Mouse (Mus musculus) limb, embryonic 15.5 days (tissue): ENCODE measurements around the gene Gfap. TPM values are rescaled to one million over a fixed set of nuclear protein-coding genes. Genes with fewer than 3 reads are reported as not detected.

Experiments used
- ATAC-seq: fragments of 200-750 bp; cut with Nextera tagmentation; 2 replicates; pipeline ENCODE4 v1.8.0; 2017; ENCODE audit warnings: low read depth, moderate TSS enrichment; ENCODE audit not compliant: insufficient number of reproducible peaks, low FRiP score, low TSS enrichment
- H3K27ac ChIP-seq: fragments of 300-500 bp; sonication (generic); 2 replicates; pipeline ENCODE4 v1.5.1; 2015; ENCODE audit warnings: moderate library complexity, mild to moderate bottlenecking, inconsistent platforms
- H3K27me3 ChIP-seq: fragments of 300-500 bp; sonication (generic); 2 replicates; pipeline ENCODE4 v1.6.1; 2015; ENCODE audit warnings: inconsistent platforms
- H3K36me3 ChIP-seq: fragments of 300-500 bp; sonication (generic); 2 replicates; pipeline ENCODE4 v1.6.1; 2015; ENCODE audit warnings: inconsistent platforms
- H3K4me1 ChIP-seq: fragments of 300-500 bp; sonication (generic); 2 replicates; pipeline ENCODE4 v1.6.1; 2015; ENCODE audit warnings: inconsistent platforms
- H3K4me2 ChIP-seq: fragments of 300-500 bp; sonication (generic); 2 replicates; pipeline ENCODE4 v1.6.1; 2015; ENCODE audit warnings: mild to moderate bottlenecking, inconsistent platforms
- H3K4me3 ChIP-seq: fragments of 300-500 bp; sonication (generic); 2 replicates; pipeline ENCODE4 v1.5.1; 2015; ENCODE audit warnings: mild to moderate bottlenecking, inconsistent platforms
- H3K9ac ChIP-seq: fragments of 300-500 bp; sonication (generic); 2 replicates; pipeline ENCODE4 v1.6.1; 2015; ENCODE audit warnings: inconsistent platforms
- H3K9me3 ChIP-seq: fragments of 300-500 bp; sonication (generic); 2 replicates; pipeline ENCODE4 v1.6.1; 2016; ENCODE audit warnings: inconsistent platforms
- WGBS: fragments of 180-500 bp; shearing (Covaris S2); methylation state at CpG from one replicate; pipeline ENCODE4 v1.1.7; 2015; 5-methylcytosine and 5-hydroxymethylcytosine counted together
- polyA plus RNA-seq: library from polyadenylated mRNA; unstranded; fragments of >200 nt; fragmentation: Nextera tagmentation; extraction: Ambion mirVana; gene quantifications from 2 replicates; pipeline ENCODE4 v1.2.1, GENCODE M21; 2015

Gene Gfap
- polyA plus RNA-seq, 1 experiment from 2014 or later = 0.28 TPM

DNA sequence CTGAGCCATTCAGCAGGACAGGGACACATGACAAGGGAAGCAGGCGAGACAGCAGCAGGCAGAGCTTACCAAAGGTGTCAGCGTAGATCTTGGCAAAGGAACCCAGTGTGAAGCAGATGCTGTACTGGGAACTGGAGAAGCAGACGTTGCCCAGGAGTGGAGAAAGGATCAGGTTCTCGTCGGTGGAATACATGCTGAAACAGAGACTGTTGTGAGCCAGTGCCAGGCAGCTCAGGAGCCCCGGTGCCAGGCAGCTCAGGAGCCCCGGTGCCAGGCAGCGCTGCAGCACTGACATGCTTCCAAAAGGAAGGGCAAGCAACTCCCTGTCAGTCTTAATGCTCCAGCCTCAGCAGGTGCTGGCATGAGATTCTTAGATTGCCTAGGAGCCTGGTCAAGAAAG lies 40.8 kb downstream of the Gfap start:
- Histone ChIP-seq H3K36me3 (peaks cover 86% of the 10 kb centered on the region), H3K4me1 (no peaks in the 10 kb centered on the region), H3K27ac (no peak overlapping the region), H3K9ac (no peak overlapping the region), H3K4me3 (no peak overlapping the region), H3K9me3 (no peaks in the 10 kb centered on the region), H3K27me3 (no peaks in the 10 kb centered on the region), H3K4me2 (no peak overlapping the region)
- ATAC-seq = no peak
- WGBS = 86% methylated on average over 8 of the region's 8 CpGs

DNA sequence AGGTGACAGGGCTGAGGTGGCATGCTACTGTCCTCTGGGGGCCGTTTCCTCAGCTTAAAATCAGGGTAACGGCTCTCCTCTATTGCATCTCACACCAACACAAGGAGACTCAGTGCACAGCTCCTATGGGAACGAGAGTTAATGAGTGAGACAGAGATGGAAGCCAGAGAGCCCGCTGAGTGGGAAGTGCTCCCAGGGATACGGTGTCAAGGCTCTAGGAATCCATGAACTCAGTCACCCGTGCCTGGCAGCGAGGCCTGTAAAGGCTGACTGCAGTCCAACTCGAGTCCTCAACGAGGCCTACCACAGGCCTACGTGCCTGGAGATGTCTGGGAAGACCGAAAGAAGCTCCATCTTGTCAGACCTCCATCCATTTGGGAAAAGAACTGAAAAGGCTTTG lies 41.8 kb downstream of the Gfap start:
- no peak for ATAC-seq
- Histone ChIP-seq H3K9ac (no peak overlapping the region), H3K36me3 (peaks cover 89% of the 10 kb centered on the region), H3K27ac (no peak overlapping the region), H3K27me3 (no peaks in the 10 kb centered on the region), H3K4me3 (no peak overlapping the region), H3K9me3 (no peaks in the 10 kb centered on the region), H3K4me1 (no peaks in the 10 kb centered on the region), H3K4me2 (no peak overlapping the region)
- 86% methylated on average over 11 of the region's 11 CpGs for WGBS

DNA sequence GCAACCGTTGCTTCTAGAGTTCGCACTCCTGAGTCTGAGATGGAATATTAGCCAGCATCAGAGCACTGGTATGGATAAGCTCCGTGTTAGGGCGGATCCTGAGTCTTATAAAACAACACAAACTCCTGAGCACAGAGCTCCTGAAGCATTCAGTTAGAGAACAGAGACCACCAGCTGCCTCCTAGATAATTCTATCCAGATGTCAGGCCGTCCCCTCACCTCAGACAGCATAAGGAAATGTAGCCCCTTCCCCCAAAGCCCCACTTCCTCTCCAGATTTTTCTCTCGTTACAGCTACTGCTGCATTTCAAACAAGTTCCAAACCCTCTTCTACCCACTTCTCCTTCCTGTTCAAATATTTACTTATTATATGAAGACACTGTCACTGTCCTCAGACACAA lies 44.8 kb downstream of the Gfap start:
- Histone ChIP-seq H3K4me1 (no peaks in the 10 kb centered on the region), H3K27ac (no peak overlapping the region), H3K4me3 (no peak overlapping the region), H3K27me3 (no peaks in the 10 kb centered on the region), H3K36me3 (peaks cover 89% of the 10 kb centered on the region), H3K9me3 (no peaks in the 10 kb centered on the region), H3K4me2 (no peak overlapping the region), H3K9ac (no peak overlapping the region)
- WGBS = 31% methylated on average over 6 of the region's 6 CpGs
- ATAC-seq = no peak

DNA sequence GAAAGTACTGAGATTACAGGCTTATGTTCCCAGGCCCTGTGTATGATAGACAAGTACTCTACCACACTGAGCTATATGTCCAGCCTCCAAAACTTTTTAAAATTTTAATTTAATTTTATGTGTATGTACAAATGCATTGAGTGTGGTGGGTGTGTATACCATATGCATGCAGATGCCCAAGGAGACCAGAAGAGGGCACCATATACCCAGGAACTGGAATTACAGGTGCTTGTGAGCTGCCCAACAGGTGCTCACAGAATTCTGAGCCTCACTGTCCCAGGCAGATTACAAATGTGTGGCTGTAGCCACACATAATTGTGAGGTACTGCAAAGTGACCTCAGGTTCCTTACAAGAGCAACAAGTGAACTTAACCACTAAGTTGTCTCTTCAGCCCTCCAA lies 47.0 kb downstream of the Gfap start:
- Histone ChIP-seq H3K36me3 (peaks cover 89% of the 10 kb centered on the region), H3K4me3 (no peak overlapping the region), H3K9me3 (no peaks in the 10 kb centered on the region), H3K27me3 (no peaks in the 10 kb centered on the region), H3K9ac (no peak overlapping the region), H3K27ac (no peak overlapping the region), H3K4me1 (no peaks in the 10 kb centered on the region), H3K4me2 (no peak overlapping the region)
- no peak for ATAC-seq

DNA sequence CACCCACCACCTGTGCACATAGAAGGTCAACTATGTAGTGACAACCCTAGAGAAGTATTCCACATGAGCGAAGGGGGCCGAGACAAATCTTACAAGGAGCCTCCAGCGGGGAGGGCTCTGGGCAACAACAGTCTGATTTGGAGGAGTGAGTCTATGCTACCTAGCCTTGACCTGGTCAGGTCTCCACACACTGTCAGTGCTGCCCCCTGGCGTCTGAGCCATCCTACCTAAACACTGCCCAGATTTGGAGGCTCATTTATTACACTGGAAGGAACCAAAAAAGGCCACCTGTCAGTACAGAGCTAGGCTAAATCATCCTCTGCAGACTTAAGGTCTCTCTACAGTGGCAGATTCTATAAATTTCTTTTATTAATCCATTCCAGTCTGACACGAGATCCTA lies 48.8 kb downstream of the Gfap start:
- WGBS = 66% methylated on average over 5 of the region's 5 CpGs
- H3K27me3 ChIP-seq = no peaks in the 10 kb centered on the region
- no peaks in the 10 kb centered on the region for H3K9me3 ChIP-seq
- no peak for ATAC-seq
- peaks cover 89% of the 10 kb centered on the region for H3K36me3 ChIP-seq
- H3K4me3 ChIP-seq = no peak overlapping the region
- no peak overlapping the region for H3K9ac ChIP-seq
- no peak overlapping the region for H3K27ac ChIP-seq
- H3K4me2 ChIP-seq = no peak overlapping the region
- no peaks in the 10 kb centered on the region for H3K4me1 ChIP-seq

DNA sequence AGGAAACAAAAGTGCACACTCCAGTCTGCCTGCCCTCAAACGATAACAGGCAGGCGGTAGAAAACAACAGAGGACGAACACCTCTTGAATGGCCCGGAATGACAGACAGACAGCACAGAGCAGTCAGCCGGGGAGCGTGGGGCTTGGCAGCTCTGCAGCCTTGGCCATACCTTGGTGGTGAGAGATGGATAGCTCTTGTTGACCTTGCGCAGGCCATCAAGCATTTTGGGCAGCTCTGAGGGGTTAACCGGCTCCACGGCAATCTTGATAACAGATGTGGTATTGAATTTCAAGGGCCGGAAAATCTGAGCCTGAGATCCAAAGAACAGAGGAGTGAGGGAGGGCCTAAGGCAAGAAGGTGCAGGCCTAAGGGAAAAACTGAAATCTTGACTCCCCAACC lies 54.8 kb downstream of the Gfap start:
- Histone ChIP-seq H3K27ac (no peak overlapping the region), H3K4me3 (no peak overlapping the region), H3K9me3 (no peaks in the 10 kb centered on the region), H3K9ac (no peak overlapping the region), H3K27me3 (no peaks in the 10 kb centered on the region), H3K4me1 (no peaks in the 10 kb centered on the region), H3K4me2 (no peak overlapping the region), H3K36me3 (peaks cover 98% of the 10 kb centered on the region)
- 69% methylated on average over 10 of the region's 10 CpGs for WGBS
- ATAC-seq = no peak

DNA sequence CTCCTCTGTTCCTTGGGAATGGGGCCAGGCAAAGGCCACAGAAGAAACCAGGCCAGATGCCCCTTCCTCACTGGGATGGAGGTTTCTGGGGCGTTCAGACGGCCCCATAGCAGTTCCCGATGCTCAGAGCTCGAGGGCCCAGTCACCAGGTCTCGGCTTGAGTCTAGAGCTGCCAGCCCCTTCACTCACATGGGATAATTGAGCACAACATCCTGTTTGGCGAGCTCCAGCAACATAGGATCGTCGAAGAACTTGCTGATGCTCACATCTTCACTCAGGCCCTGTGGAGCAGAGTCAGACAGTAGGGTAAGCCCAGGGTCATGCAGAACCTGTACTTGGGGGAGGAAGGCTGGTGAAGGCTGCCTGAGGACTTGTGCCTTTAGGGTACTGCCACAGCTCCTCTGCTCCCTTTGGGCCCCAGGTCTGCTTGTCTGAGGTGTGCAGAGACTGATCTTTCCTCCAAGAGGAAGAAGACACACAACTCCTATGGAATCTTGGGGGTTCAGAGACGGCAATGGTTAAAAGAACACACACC lies 62.0 kb downstream of the Gfap start:
- WGBS = 73% methylated on average over 9 of the region's 9 CpGs
- Histone ChIP-seq H3K36me3 (peaks cover 70% of the 10 kb centered on the region), H3K4me1 (no peaks in the 10 kb centered on the region), H3K4me3 (no peak overlapping the region), H3K27me3 (no peaks in the 10 kb centered on the region), H3K9ac (no peak overlapping the region), H3K9me3 (no peaks in the 10 kb centered on the region), H3K4me2 (no peak overlapping the region), H3K27ac (no peak overlapping the region)
- no peak for ATAC-seq

DNA sequence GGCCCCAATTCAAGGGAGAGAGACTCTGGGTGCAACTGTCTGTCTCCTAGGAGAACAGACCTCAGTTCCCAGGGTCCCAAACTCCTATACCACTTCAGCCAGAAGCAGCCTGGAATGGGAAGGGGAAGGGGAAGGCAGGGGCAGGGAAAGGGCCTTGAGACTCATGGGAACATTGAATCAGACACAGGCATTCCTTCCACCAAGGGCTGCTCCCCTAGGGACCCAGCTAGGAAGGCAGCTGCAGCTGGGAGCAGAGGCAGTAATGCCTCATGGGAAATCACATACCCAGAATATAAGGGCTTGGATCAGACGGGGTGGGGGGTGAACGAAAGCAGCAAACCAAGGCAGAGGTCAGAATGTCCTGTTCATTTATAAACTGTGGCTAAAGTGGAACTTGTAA lies 62.6 kb downstream of the Gfap start:
- WGBS = 82% methylated on average over 2 of the region's 2 CpGs
- H3K27ac ChIP-seq = no peak overlapping the region
- peaks cover 65% of the 10 kb centered on the region for H3K36me3 ChIP-seq
- H3K9ac ChIP-seq = no peak overlapping the region
- H3K4me3 ChIP-seq = no peak overlapping the region
- no peak overlapping the region for H3K4me2 ChIP-seq
- H3K27me3 ChIP-seq = no peaks in the 10 kb centered on the region
- ATAC-seq = no peak
- H3K4me1 ChIP-seq = 0 out of 2 replicates have a peak, but pooled peaks cover under 1% of the 10 kb centered on the region
- no peaks in the 10 kb centered on the region for H3K9me3 ChIP-seq

DNA sequence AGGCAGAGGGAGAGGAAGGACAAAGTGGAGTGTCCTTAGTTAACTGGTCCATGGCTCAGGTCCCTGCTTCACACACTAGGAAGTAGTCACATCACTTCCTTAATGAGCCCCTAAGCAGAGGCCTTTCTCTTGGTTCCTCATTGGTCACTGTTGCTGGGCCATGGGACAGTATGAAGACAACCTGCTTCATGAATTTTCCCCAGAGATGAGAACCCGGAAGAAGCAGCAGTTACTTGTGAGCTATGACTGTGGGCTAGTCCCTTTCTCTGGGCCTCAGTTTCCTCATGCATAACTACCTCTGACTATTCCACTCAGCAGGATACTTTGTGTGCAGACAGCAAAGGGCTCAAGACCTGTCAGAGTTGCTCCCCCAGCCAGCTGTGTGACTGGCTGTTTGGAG lies 63.3 kb downstream of the Gfap start:
- Histone ChIP-seq H3K4me2 (no peak overlapping the region), H3K36me3 (peaks cover 57% of the 10 kb centered on the region), H3K9ac (no peak overlapping the region), H3K9me3 (no peaks in the 10 kb centered on the region), H3K4me3 (no peak overlapping the region), H3K4me1 (0 out of 2 replicates have a peak, but pooled peaks cover 3% of the 10 kb centered on the region), H3K27ac (no peak overlapping the region), H3K27me3 (no peaks in the 10 kb centered on the region)
- ATAC-seq = no peak
- WGBS = 88% methylated on average over 1 of the region's 1 CpGs

Other genes starting within 250 kb of the Gfap start
- 0.81 and 0.90 TPM in 2 replicates for gene Meioc, start 237.2 kb downstream of the Gfap start, polyA plus RNA-seq
- 40.7 and 46.7 TPM in 2 replicates for gene Ccdc43, start 203.1 kb downstream of the Gfap start, polyA plus RNA-seq
- gene Adam11, start 139.5 kb downstream of the Gfap start, polyA plus RNA-seq = 5.1 and 6.0 TPM in 2 replicates
- gene Gjc1, start 81.2 kb downstream of the Gfap start, polyA plus RNA-seq = 46.3 and 57.6 TPM in 2 replicates
- 0.84 and 1.6 TPM in 2 replicates for gene Higd1b, start 65.1 kb downstream of the Gfap start, polyA plus RNA-seq
- gene Eftud2, start 19.9 kb downstream of the Gfap start, polyA plus RNA-seq = 141 and 146 TPM in 2 replicates
- 0.48 and 0.81 TPM in 2 replicates for gene Ccdc103, start 19.7 kb downstream of the Gfap start, polyA plus RNA-seq
- gene Fam187a, start 15.7 kb downstream of the Gfap start, polyA plus RNA-seq = not detected in 2 replicates
- 8.0 and 8.4 TPM in 2 replicates for gene Kif18b, start 24.2 kb upstream of the Gfap start, polyA plus RNA-seq
- gene C1ql1, start 45.8 kb upstream of the Gfap start, polyA plus RNA-seq = 0.81 and 1.2 TPM in 2 replicates
- gene Nmt1, start 127.3 kb upstream of the Gfap start, polyA plus RNA-seq = 47.6 and 54.0 TPM in 2 replicates
- gene Dcakd, start 127.4 kb upstream of the Gfap start, polyA plus RNA-seq = 129 and 136 TPM in 2 replicates
- 6.5 and 7.6 TPM in 2 replicates for gene Plcd3, start 200.7 kb upstream of the Gfap start, polyA plus RNA-seq
- 27.8 and 34.6 TPM in 2 replicates for gene Acbd4, start 200.8 kb upstream of the Gfap start, polyA plus RNA-seq
- gene Hexim1, start 215.3 kb upstream of the Gfap start, polyA plus RNA-seq = 5.0 and 5.8 TPM in 2 replicates
- 11.7 and 12.2 TPM in 2 replicates for gene Hexim2, start 231.5 kb upstream of the Gfap start, polyA plus RNA-seq